Mouse (Mus musculus) lung, postnatal 25 days (tissue): Measurements from ENCODE around the gene Fam3c.
"Not testable (repeated sequence)": the region's sequence is repeated elsewhere in the genome, so short reads cannot be mapped to it uniquely, and the experiment has no call there.

Experiments used
- DNase-seq: peaks from one replicate; pipeline ENCODE4 v3.0.0; 2022; ENCODE audit warnings: low spot score

The Fam3c gene

DNA sequence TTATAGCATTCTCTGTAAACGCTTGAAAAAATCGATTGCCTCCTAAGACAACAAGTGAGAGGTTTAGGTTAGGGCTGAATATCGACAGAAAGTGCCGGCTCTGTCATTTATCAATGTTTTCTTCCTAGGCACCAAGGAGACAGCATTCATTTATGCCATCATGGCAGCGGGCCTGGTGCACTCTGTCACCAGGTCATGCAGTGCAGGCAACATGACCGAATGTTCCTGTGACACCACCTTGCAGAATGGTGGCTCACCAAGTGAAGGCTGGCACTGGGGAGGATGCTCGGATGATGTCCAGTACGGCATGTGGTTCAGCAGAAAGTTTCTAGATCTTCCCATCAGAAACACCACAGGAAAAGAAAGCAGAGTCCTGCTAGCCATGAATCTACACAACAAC lies 65.3 kb downstream of the Fam3c start:
- DNase-seq: no peak

DNA sequence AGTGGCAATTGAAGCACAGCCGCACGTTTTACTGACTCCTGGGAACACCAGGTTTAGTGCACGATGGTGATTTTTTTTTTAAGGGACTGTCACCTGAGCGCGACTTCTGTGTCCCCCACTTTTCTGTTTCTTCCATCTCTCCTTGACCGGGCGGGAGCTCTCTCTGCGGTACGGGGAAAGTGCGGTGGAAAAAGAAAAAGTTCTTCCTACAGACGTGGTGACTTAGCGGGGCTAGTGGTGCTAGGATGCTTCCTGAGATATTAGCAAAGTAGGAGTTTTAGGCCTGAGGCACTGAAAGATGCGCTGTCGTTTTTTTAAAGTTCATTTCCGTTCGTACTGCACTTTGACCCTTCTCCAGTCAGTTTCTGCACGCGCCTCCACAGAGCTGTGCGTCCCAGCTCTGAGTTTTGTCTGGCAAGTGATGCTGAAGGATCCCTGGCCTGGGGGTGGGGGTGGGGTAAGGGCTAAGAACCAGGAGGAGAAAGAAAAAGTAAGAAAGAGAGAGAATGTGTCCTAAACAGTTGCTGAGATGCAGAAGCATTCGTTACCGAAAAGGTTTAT lies 66.5 kb downstream of the Fam3c start:
- DNase-seq: no peak

DNA sequence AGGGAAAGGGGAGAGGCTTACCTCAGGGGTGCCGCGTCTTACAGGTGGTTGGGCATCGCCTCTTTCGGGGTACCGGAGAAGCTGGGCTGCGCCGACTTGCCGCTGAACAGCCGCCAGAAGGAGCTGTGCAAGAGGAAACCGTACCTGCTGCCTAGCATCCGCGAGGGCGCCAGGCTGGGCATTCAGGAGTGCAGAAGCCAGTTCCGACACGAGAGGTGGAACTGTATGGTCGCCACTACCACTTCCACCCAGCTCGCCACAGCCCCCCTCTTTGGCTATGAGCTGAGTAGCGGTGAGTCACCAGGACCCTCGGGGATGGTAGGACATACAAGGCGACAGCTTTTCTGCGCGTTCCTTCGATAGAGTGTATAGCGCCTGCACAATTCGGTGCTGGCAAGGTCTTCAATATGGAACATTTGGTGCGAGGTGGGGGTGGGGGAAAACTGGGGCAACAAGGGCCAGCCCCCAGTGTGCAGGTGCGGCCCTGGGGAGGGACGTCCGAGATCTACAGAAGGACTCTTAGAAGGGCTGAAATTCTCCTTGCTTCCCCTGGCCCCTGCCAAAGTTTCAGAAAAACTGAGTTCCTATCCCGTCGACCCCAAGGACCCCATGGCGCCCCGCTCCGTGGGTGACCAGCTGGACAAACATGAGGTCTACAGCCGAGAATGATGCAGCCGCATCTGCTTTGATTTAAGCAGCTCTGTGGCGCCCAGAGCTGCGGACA lies 67.1 kb downstream of the Fam3c start:
- peak; percentile 8 for DNase-seq

DNA sequence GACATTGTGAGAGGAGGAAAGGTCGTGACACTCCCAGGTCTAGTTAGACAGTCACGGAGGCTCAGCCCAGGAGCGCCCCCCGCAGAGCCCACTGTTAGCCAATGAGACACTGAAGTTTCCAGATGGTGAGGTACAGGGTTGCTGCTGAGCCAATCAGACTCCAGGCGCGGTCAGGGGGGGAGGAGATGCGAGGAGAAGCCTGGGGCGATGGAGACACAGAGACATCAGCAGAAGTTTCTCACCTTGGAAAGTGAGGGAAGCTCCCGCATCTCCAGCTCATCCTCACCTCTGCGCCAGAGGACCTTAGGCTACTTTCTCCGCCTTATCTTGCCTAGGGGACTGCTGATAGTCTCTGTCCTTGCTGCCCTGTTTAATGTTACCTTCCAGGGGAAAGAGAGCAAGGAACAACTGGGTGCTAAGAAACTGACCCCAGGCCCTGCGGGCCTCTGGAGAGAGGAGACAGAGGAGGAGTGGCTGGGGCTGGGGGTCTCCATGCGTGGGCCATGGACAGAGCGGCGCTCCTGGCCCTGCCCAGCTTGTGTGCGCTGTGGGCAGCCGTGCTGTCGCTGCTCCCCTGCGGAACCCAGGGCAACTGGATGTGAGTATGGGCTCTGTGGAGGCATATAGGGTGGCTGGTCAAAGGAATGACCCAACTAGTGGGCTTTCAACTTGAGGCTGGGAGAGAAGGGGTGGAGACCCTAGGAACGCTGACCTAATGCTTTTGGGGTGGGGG lies 67.9 kb downstream of the Fam3c start, which contains the start of gene Wnt16:
Gene Wnt16 (plus strand): TSS at position 224 of the 733 bp plus-strand sequence.
- no peak for DNase-seq

DNA sequence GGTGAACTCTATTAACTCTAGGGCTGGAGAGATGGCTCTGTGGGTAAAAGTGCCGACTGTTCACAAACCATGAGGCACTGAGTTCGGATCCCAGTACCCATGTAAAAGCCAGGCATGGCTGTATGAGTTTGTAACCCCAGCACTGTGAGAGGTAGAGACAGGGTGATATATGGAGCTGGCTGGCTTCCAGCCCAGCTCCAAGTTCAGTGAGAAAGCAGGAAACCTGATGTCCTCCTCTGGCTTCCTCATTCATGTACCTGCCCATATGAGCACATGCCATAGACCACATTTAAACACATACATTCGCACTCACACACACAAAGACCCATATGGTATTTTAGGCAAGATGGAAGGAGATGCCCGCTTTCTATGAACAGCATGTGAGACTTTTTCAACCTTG lies 73.6 kb downstream of the Fam3c start:
- no peak for DNase-seq

DNA sequence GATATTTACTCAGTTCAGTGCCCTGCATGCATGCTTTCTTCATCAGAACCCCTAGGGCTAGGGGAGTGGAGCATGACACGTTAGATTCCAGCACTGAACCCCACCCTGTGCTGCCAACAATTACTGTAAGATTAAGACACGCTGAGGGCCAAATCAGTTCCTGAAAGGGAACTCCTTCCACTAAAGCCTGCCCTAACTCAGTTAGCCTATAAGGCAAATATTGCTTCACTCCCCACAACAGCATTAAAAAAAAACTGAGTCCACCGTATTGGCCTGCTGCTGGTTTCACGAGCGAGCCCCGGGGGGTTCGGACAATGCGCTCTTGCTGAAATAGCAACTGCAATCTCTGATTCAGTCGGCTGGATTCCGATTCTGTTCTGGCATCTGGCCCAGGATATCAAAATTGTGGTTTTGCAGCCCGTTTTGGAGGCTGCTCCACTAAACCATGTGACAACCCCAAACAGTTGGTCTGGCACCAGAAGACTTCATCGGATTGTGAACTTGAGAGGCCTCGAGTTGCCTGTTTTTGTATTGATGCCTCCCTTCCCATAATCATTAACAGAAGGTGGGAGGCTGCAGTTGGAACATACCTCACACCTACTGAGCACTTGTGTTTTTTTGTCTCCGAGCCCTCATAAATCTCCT lies 75.7 kb downstream of the Fam3c start:
- DNase-seq: peak; percentile 21

DNA sequence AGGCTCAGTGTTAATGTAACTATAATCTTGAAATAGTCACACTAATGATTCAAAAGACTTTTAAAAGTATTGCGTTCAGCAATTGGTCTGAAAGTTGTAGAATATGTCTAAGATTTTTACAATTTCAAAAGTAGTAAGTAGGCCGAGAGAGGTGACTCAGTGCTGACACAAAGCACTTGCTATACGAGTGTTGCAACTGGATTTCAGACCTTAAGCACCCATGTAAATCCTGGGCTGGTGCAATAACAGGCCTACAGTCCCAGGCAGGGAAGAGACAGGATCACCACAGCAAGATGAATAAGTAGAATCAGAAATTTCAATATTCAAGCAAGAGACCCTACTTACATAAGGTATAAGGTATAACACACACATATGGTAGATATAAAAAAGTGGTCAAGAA lies 78.1 kb downstream of the Fam3c start:
- no peak for DNase-seq

DNA sequence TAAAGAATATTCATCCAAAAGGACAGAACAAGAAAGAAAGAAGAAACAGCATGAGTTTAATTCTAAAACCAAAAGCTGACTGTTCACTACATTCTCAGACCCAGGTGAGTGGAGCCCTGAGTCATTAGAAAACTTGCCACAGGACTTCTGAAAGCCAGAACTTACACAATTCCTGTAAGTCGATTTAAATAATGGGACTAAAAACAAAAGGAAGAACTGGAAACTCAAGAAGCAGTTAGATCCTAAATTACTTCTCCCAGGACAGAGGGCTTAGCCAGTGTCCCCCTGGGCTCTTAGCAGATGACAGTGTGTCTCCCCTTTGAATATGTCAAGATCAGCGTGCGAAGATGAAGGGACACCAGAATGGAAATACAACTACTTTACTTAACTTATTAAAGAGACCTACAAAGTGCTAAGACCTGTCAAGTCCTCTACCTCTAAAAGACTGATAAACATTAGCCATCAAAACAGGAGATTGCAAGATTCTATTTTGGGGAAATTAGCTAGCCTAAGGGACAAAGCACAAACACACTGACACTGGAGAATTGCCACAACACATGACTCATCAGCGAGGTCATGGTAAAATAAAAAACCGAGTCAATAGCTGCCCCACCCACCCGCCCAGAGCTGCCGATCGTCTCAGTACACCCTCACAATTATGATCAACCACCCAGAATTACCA lies 86.1 kb downstream of the Fam3c start:
- peak; percentile 13 for DNase-seq

DNA sequence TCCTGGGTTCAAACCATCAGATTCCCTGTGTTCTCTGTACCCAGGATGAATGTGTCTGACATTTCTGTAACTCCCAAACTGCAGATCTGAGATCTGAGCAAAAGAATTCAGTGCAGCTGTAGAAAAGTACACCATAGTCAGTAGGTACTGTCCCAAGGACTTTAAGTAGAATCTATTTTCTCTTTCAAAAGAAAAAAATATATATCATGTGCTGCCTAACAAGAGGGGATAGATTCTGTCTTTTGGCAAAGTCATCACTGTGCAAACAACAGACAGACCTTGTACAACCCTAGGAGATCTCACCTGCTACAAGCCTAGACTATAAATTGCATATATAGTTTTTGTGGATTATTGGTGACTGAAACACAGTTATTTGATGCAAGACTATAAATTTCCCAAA lies 87.4 kb downstream of the Fam3c start:
- no peak for DNase-seq

DNA sequence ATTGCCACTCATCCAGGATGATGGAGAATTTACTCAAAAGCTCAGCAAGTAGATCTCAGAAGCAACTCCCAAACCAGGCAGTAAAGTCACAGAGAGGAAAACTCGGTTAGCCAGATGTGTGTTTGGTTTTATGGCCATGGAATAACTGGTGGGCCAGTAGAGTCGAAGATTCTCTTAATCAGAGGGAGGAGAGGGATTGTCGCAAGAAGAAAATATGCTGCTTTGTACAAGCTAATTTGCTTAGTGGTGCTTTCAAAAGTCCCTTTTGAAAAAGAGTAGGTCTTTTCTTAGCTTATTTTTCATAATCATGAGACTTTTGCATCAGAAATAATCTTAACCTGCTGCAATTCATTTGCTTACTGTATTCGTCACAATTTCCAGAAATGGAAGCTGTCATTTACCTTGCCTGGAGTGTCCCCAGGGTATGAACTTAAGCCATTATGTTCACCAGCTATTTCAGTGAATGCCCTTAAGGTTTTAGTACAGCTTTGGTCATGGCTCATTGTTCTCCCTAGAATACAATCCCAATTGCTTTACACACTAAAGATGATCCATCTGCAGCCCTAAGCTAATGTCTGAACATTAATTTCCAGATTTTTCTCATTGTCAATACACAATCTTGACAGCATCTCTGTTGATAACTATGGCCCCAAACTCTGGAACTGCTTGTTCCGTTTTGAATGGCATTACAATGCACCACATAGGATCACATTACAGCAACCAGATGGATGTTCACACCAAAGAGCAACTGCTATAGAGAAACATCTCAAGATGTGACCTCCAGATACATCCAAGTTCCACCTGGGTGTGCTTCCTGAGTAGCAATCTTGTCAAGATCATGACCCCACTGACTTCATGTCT lies 88.0 kb downstream of the Fam3c start:
- DNase-seq: no peak

DNA sequence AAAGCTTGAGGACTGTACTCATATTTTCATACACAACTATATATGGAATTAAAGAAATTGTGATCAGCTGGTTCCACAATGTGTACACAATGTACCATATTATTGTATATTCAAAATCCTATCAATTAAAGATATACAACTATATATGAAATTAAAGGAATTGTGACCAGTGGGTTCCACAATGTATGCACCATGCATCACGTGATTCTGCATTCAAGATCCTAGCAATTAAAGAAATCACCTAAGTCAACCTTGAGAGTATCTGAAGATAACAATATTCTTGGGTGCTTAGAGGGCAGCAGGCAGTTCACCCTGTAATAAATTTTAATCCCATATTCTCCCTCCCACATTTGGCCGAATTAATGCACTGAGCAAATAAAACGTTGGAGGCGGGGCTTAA lies 90.0 kb downstream of the Fam3c start:
- no peak for DNase-seq

DNA sequence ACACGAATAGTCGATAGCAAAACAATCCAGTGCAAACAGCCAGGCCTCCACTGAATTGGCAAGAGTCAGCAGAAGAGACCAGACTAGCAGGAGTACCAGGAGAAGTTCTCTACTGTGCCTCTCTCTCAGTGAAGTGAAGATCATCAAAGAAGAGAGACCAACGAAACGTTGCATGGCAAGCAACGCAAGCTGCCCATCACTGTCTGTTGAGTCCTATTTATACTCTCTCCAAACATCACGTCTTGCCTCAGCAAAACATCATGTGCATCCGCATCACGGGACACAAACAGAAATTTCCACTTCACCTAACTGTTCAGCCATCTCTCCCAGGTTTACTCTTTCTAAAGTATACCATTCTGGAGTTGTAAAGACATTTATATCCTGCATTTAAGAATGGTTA lies 91.9 kb downstream of the Fam3c start:
- not testable (repeated sequence) for DNase-seq

DNA sequence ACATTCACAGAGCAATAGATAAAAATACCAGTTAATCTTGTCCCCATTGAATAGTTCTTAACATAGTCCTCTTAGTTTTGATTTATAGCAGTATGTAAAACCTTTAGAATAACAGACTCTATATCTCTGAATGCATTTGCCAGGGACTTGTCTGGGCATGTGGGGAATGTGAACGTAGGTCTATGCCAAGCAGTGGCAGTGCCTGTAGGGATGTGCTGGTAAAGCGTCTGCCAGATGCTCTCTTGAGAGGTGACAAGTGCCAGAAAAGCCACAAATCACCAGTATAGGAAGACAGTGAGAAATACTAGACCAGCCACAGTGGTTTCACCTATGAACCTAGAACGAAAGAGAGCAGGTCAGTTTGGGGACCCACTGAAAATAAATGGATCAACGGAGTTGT lies 93.5 kb downstream of the Fam3c start:
- DNase-seq: no peak

DNA sequence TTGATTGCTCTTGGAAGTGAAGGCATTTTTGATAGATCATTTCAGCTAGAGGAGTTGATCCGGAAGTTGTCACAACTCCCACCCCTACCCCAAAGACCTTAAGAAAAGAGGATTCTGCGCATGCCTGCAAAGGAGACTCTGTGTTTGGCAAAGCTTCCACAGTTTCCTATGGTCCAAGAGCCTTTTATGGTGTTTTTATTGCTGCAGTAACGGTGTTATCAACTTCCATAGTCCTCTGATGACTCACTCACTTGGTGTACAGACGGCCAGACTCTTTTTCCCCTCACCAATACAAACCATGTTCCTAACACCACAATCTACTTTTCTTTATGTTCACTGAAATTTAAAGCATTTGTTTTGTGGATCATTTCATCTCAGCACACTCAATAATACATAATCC lies 97.3 kb downstream of the Fam3c start:
- no peak for DNase-seq
